8 mouse cellular contexts compared by ENCODE assay signal in genomic region chr8:85023846-85024245, GRCm38 (mm10). TPM values are rescaled to one million over a fixed set of nuclear protein-coding genes. Genes with fewer than 3 reads are reported as not detected.
DNase-seq lines count a peak whose midpoint lies in the region; ATAC-seq and TF ChIP-seq lines count a peak whose summit lies in the region.

No protein-coding gene starts in this region.

- no peak overlapping the region for H3K4me3 ChIP-seq in kidney, postnatal 0 days (replicated peaks; ENCODE audit: low read depth, low read length)
- peak overlapping the region; percentile 81; the same call in 1 of the 2 replicates for H3K4me3 ChIP-seq in embryonic facial prominence, embryonic 14.5 days (ENCODE audit: low read depth, low read length)
- H3K4me3 ChIP-seq in intestine, embryonic 16.5 days (ENCODE audit: low read length), result 0 out of 2 replicates have a peak overlapping the region, but pooled peaks have one; percentile 67
- peak overlapping the region; percentile 99 for H3K4me3 ChIP-seq in myocyte

- H3K79me2 ChIP-seq in myocyte (ENCODE audit: control insufficient read depth, insufficient read depth), result peaks cover 44% of the 10 kb centered on the region

- peaks cover 21% of the 10 kb centered on the region for H3K36me3 ChIP-seq in kidney, postnatal 0 days (ENCODE audit: insufficient read depth, low read length)
- peaks cover 48% of the 10 kb centered on the region for H3K36me3 ChIP-seq in embryonic facial prominence, embryonic 14.5 days (ENCODE audit: control insufficient read depth, insufficient read depth, low read length)
- peaks cover 2% of the 10 kb centered on the region for H3K36me3 ChIP-seq in intestine, embryonic 16.5 days (ENCODE audit: control insufficient read depth, insufficient read depth, low read length)
- peaks cover 3% of the 10 kb centered on the region for H3K36me3 ChIP-seq in myocyte (ENCODE audit: control insufficient read depth, insufficient read depth)

- WGBS in kidney, postnatal 0 days, result 94% methylated on average over 3 of the region's 3 CpGs
- 96% methylated on average over 3 of the region's 3 CpGs for WGBS in embryonic facial prominence, embryonic 14.5 days
- WGBS in intestine, embryonic 16.5 days, result 94% methylated on average over 3 of the region's 3 CpGs

- H3K4me2 ChIP-seq in kidney, postnatal 0 days (ENCODE audit: low read length), result peak overlapping the region; percentile 93; the same call in 1 of the 2 replicates
- peak overlapping the region; percentile 63 for H3K4me2 ChIP-seq in embryonic facial prominence, embryonic 14.5 days (ENCODE audit: low read depth, low read length)
- H3K4me2 ChIP-seq in intestine, embryonic 16.5 days (ENCODE audit: low read depth, low read length), result peak overlapping the region; percentile 81; the same call in 1 of the 2 replicates
- H3K4me2 ChIP-seq in myocyte (ENCODE audit: low read depth), result peak overlapping the region; percentile 99

- no peak for ATAC-seq in kidney, postnatal 0 days (replicated peaks; ENCODE audit: low FRiP score, low read depth)
- ATAC-seq in embryonic facial prominence, embryonic 14.5 days (ENCODE audit: low read depth), result no peak
- ATAC-seq in intestine, embryonic 16.5 days, result no peak

- TF ChIP-seq CTCF in kidney, postnatal 0 days (IDR thresholded peaks at IDR 0.05; ENCODE audit: low read depth), result no peak

- H3K9me3 ChIP-seq in kidney, postnatal 0 days (replicated peaks; ENCODE audit: low read length), result no peaks in the 10 kb centered on the region
- no peaks in the 10 kb centered on the region for H3K9me3 ChIP-seq in embryonic facial prominence, embryonic 14.5 days (ENCODE audit: control insufficient read depth, low read length)
- H3K9me3 ChIP-seq in intestine, embryonic 16.5 days (ENCODE audit: control insufficient read depth, low read length), result no peaks in the 10 kb centered on the region

- peaks cover 12% of the 10 kb centered on the region for H3K4me1 ChIP-seq in kidney, postnatal 0 days (replicated peaks; ENCODE audit: insufficient read depth, low read length)
- H3K4me1 ChIP-seq in embryonic facial prominence, embryonic 14.5 days (ENCODE audit: control insufficient read depth, insufficient read depth, low read length), result peaks cover 14% of the 10 kb centered on the region
- H3K4me1 ChIP-seq in intestine, embryonic 16.5 days (ENCODE audit: control insufficient read depth, insufficient read depth, low read length), result peaks cover 27% of the 10 kb centered on the region

- no peaks in the 10 kb centered on the region for H3K27me3 ChIP-seq in kidney, postnatal 0 days (ENCODE audit: insufficient read depth, low read length)
- no peaks in the 10 kb centered on the region for H3K27me3 ChIP-seq in embryonic facial prominence, embryonic 14.5 days (replicated peaks; ENCODE audit: control insufficient read depth, insufficient read depth, low read length)
- no peaks in the 10 kb centered on the region for H3K27me3 ChIP-seq in intestine, embryonic 16.5 days (replicated peaks; ENCODE audit: control insufficient read depth, insufficient read depth, low read length)
- H3K27me3 ChIP-seq in myocyte (ENCODE audit: control insufficient read depth, insufficient read depth, insufficient read length), result no peaks in the 10 kb centered on the region

- DNase-seq in kidney, postnatal 0 days (ENCODE audit: low spot score), result no peak
- no peak for DNase-seq in kidney, postnatal 36 days
- no peak for DNase-seq in embryonic facial prominence, embryonic 14.5 days (ENCODE audit: low spot score)
- no peak for DNase-seq in urinary bladder, postnatal 14 days (ENCODE audit: low spot score)
- no peak for DNase-seq in urinary bladder, adult 2 months (ENCODE audit: low spot score)
- DNase-seq in testis, postnatal 14 days (ENCODE audit: low spot score), result no peak

- H3ac ChIP-seq in myocyte (ENCODE audit: control insufficient read depth, insufficient read length), result no peak overlapping the region

- no peak overlapping the region for H3K9ac ChIP-seq in kidney, postnatal 0 days (ENCODE audit: low read depth, low read length)
- H3K9ac ChIP-seq in embryonic facial prominence, embryonic 14.5 days (ENCODE audit: low read depth, low read length), result no peak overlapping the region
- H3K9ac ChIP-seq in intestine, embryonic 16.5 days (ENCODE audit: low read depth, low read length), result 0 out of 2 replicates have a peak overlapping the region, but pooled peaks have one; percentile 73

- TF ChIP-seq POLR2A in myocyte (IDR thresholded peaks at IDR 0.05; ENCODE audit: insufficient read length, low read depth), result no peak

- H3K27ac ChIP-seq in kidney, postnatal 0 days, result no peak overlapping the region
- H3K27ac ChIP-seq in embryonic facial prominence, embryonic 14.5 days (replicated peaks; ENCODE audit: low read depth, low read length), result no peak overlapping the region
- no peak overlapping the region for H3K27ac ChIP-seq in intestine, embryonic 16.5 days (ENCODE audit: low read length)

TF ChIP-seq in myocyte, 11 proteins besides CTCF, POLR2A, EP300 and RAD21:
- no peak for TF ChIP-seq MYOG (IDR thresholded peaks at IDR 0.05; ENCODE audit: control insufficient read depth in 1 of 3, insufficient read depth in 1 of 3, insufficient read length in 2 of 3, low read depth in 2 of 3)
- TF ChIP-seq CEBPB (IDR thresholded peaks at IDR 0.05; ENCODE audit: insufficient read depth, poor library complexity, severe bottlenecking), result no peak
- no peak for TF ChIP-seq USF1 (IDR thresholded peaks at IDR 0.05; ENCODE audit: low read depth)
- no peak for TF ChIP-seq E2F4 (IDR thresholded peaks at IDR 0.05; ENCODE audit: insufficient read depth)
- TF ChIP-seq MAX (IDR thresholded peaks at IDR 0.05; ENCODE audit: low read depth), result no peak
- TF ChIP-seq POLR2AphosphoS2 (IDR thresholded peaks at IDR 0.05; ENCODE audit: insufficient read length, low read depth), result no peak
- no peak for TF ChIP-seq TCF3 (IDR thresholded peaks at IDR 0.05; ENCODE audit: insufficient read length, low read depth)
- no peak for TF ChIP-seq SRF (IDR thresholded peaks at IDR 0.05; ENCODE audit: control insufficient read depth, insufficient read length, low read depth)

RNA-seq across cellular contexts. Expression of gene Asna1, which starts 1.2 kb away (rescaled TPM):
- polyA plus RNA-seq in kidney, postnatal 0 days (2015; fragmentation: Nextera tagmentation; extraction: Ambion mirVana), result 116 and 125 TPM in 2 replicates
- polyA plus RNA-seq in embryonic facial prominence, embryonic 14.5 days (2014; fragmentation: Nextera tagmentation; extraction: Ambion mirVana), result 97.3 and 101 TPM in 2 replicates
- polyA plus RNA-seq in intestine, embryonic 16.5 days (2015; fragmentation: Nextera tagmentation; extraction: Ambion mirVana), result 139 and 144 TPM in 2 replicates
- 204 TPM for polyA plus RNA-seq in myocyte (2012; fragmentation: generic; extraction: Trizol)
- polyA plus RNA-seq in urinary bladder, adult 2 months (2012; rRNA removed), result 113 and 136 TPM in 2 replicates

RNA-seq across cellular contexts. Expression of gene Trir, which starts 2.8 kb away (rescaled TPM):
- polyA plus RNA-seq in kidney, postnatal 0 days (2015; fragmentation: Nextera tagmentation; extraction: Ambion mirVana), result 120 and 131 TPM in 2 replicates
- polyA plus RNA-seq in embryonic facial prominence, embryonic 14.5 days (2014; fragmentation: Nextera tagmentation; extraction: Ambion mirVana), result 127 and 133 TPM in 2 replicates
- 79.0 and 81.4 TPM in 2 replicates for polyA plus RNA-seq in intestine, embryonic 16.5 days (2015; fragmentation: Nextera tagmentation; extraction: Ambion mirVana)
- polyA plus RNA-seq in myocyte (2012; fragmentation: generic; extraction: Trizol), result 198 TPM
- 109 and 140 TPM in 2 replicates for polyA plus RNA-seq in urinary bladder, adult 2 months (2012; rRNA removed)

RNA-seq across cellular contexts. Expression of gene Best2, which starts 9.5 kb away (rescaled TPM):
- polyA plus RNA-seq in kidney, postnatal 0 days (2015; fragmentation: Nextera tagmentation; extraction: Ambion mirVana), result not detected in 2 replicates
- 0.30 and 0.58 TPM in 2 replicates for polyA plus RNA-seq in embryonic facial prominence, embryonic 14.5 days (2014; fragmentation: Nextera tagmentation; extraction: Ambion mirVana)
- polyA plus RNA-seq in intestine, embryonic 16.5 days (2015; fragmentation: Nextera tagmentation; extraction: Ambion mirVana), result 0.09 and 0.28 TPM in 2 replicates
- polyA plus RNA-seq in myocyte (2012; fragmentation: generic; extraction: Trizol), result not detected
- polyA plus RNA-seq in urinary bladder, adult 2 months (2012; rRNA removed), result 0.04 TPM in 1 of 2 replicates, not detected in the other

RNA-seq across cellular contexts. Expression of gene Tnpo2, which starts 12.9 kb away (rescaled TPM):
- 19.0 and 19.4 TPM in 2 replicates for polyA plus RNA-seq in kidney, postnatal 0 days (2015; fragmentation: Nextera tagmentation; extraction: Ambion mirVana)
- 22.9 and 24.8 TPM in 2 replicates for polyA plus RNA-seq in embryonic facial prominence, embryonic 14.5 days (2014; fragmentation: Nextera tagmentation; extraction: Ambion mirVana)
- polyA plus RNA-seq in intestine, embryonic 16.5 days (2015; fragmentation: Nextera tagmentation; extraction: Ambion mirVana), result 21.6 and 22.0 TPM in 2 replicates
- 46.3 TPM for polyA plus RNA-seq in myocyte (2012; fragmentation: generic; extraction: Trizol)
- polyA plus RNA-seq in urinary bladder, adult 2 months (2012; rRNA removed), result 50.0 and 53.0 TPM in 2 replicates

RNA-seq across cellular contexts. Expression of gene Hook2, which starts 33.4 kb away (rescaled TPM):
- 30.2 and 32.0 TPM in 2 replicates for polyA plus RNA-seq in kidney, postnatal 0 days (2015; fragmentation: Nextera tagmentation; extraction: Ambion mirVana)
- 13.1 and 15.3 TPM in 2 replicates for polyA plus RNA-seq in embryonic facial prominence, embryonic 14.5 days (2014; fragmentation: Nextera tagmentation; extraction: Ambion mirVana)
- polyA plus RNA-seq in intestine, embryonic 16.5 days (2015; fragmentation: Nextera tagmentation; extraction: Ambion mirVana), result 96.9 and 108 TPM in 2 replicates
- 9.3 TPM for polyA plus RNA-seq in myocyte (2012; fragmentation: generic; extraction: Trizol)
- 26.9 and 28.5 TPM in 2 replicates for polyA plus RNA-seq in urinary bladder, adult 2 months (2012; rRNA removed)
